Mouse (Mus musculus) erythroblast, embryonic 14.5 days (primary cell): Measurements from ENCODE around the gene Aqp9.

Source experiments
- GATA1 ChIP-seq: IDR thresholded peaks from 2 replicates; pipeline ENCODE4 v1.6.1; 2012; ENCODE audit warnings: low read length, inconsistent platforms, mixed read lengths
- TAL1 ChIP-seq: IDR thresholded peaks from 3 replicates; pipeline ENCODE4 v1.6.1; 2012; ENCODE audit warnings: low read length, inconsistent platforms, mixed read lengths

DNA sequence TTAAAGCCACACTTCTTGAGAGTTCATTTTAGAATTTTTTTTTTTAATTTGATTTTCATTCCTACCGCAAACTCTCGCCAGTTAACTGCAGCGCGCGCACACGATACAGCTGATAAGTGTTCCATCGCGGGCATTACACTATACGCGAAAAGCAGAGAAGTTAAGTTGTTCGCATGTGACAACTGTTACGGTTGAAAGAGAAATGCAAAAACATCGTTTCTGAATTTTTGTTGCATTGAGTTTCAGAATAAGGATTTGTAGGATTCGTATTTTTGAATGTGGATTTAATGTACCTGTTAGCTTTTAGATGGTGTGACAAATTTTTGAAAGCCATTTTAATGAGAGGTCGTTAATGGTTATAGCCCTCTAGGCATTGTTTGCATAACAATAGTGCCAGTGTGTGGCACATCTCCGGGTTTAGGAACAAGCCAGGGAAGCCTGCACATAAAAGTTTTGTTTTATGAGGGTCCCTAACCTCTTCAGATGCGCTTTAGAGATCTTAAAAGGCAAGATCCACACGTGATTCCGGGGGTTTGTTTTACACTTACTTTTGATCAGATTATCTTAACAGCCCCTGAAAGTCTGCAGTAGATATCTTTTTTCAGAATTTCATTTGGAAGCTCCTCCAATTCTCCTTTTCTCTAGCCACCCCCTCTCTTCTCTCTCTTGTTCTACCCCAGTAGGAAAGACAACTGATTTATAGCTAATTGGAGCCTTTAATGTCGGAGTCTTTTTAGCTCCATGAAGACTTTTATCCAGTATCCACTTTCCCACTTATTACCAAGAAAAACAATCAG is 48.7 kb upstream of the Aqp9 start:
- TF ChIP-seq TAL1: no peak
- no peak for TF ChIP-seq GATA1
